Mouse (Mus musculus): ENCODE measurements around the gene Slc25a1. TPM values are rescaled to one million over a fixed set of nuclear protein-coding genes. Genes with fewer than 3 reads are reported as not detected.

Gene Slc25a1
- polyA plus RNA-seq, 1 experiment from 2014 or later, result 64.3 TPM

DNA sequence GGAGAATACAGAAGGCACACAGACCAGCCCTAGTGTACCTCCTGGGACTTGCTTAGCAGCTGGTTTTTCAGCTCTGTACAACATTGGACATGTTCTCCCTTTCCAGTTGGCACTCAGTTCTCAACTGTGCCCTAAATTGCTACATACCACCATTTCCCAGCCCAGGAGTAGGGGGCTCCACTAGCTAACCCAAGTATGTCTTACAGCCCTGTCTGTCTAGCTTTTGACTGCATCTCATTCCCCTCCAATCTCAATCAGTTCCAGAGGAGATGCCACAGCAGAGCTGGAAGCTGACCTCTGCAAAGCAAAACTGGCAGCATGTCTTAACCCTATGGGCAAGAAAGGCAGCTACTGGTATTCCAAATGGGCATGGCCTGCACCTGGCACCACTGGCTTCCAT lies 31.9 kb downstream of the Slc25a1 start:
- Histone ChIP-seq H3K9ac (ENCODE audit: low read length) (no peak overlapping the region), H3K4me3 (ENCODE audit: low read length) (no peak overlapping the region), H3K36me3 (ENCODE audit: control insufficient read depth, insufficient read depth, low read length) (peaks cover 14% of the 10 kb centered on the region), H3K4me2 (ENCODE audit: low read depth, low read length) (no peak overlapping the region), H3K27me3 (ENCODE audit: control insufficient read depth, insufficient read depth, low read depth, low read length) (no peaks in the 10 kb centered on the region; the same call in 1 of the 2 replicates), H3K9me3 (ENCODE audit: control insufficient read depth, low read length) (no peaks in the 10 kb centered on the region), H3K4me1 (replicated peaks; ENCODE audit: control insufficient read depth, insufficient read depth, low read length) (peaks cover 8% of the 10 kb centered on the region; the same call in 1 of the 2 replicates), H3K27ac (ENCODE audit: low read length) (no peak overlapping the region)
- no peak for ATAC-seq (ENCODE audit: low read depth)

- ATAC-seq (ENCODE audit: low read depth), result no peak
- Histone ChIP-seq H3K4me3 (ENCODE audit: low read length) (no peak within 1 kb of the TSS), H3K9ac (ENCODE audit: low read length) (no peak within 1 kb of the TSS), H3K9me3 (ENCODE audit: control insufficient read depth, low read length) (no peaks in the 10 kb centered on the region), H3K27ac (ENCODE audit: low read length) (no peak within 1 kb of the TSS), H3K27me3 (ENCODE audit: control insufficient read depth, insufficient read depth, low read depth, low read length) (no peaks in the 10 kb centered on the region; the same call in 1 of the 2 replicates), H3K4me1 (replicated peaks; ENCODE audit: control insufficient read depth, insufficient read depth, low read length) (peaks cover 18% of the 10 kb centered on the region), H3K4me2 (ENCODE audit: low read depth, low read length) (no peak within 1 kb of the TSS), H3K36me3 (ENCODE audit: control insufficient read depth, insufficient read depth, low read length) (no peaks in the 10 kb centered on the region)
- WGBS, result 65% methylated on average over 2 of the region's 2 CpGs
Observed at GRCm38 (mm10) chr16:17893923-17894322, 34.1 kb downstream of the Slc25a1 start, which contains the start of gene Tssk1. Gene Tssk1, plus strand, starts transcription at chr16:17894223.

GRCm38 (mm10) chr16:17892606-17893005 lies 35.4 kb downstream of the Slc25a1 start:
- no peak overlapping the region for H3K9ac ChIP-seq (ENCODE audit: low read length)
- no peaks in the 10 kb centered on the region for H3K9me3 ChIP-seq (ENCODE audit: control insufficient read depth, low read length)
- no peaks in the 10 kb centered on the region for H3K36me3 ChIP-seq (ENCODE audit: control insufficient read depth, insufficient read depth, low read length)
- ATAC-seq (ENCODE audit: low read depth), result no peak
- H3K27ac ChIP-seq (ENCODE audit: low read length), result no peak overlapping the region
- H3K4me1 ChIP-seq (replicated peaks; ENCODE audit: control insufficient read depth, insufficient read depth, low read length), result peaks cover 18% of the 10 kb centered on the region
- no peak overlapping the region for H3K4me2 ChIP-seq (ENCODE audit: low read depth, low read length)
- no peak overlapping the region for H3K4me3 ChIP-seq (ENCODE audit: low read length)
- WGBS, result 23% methylated on average over 3 of the region's 3 CpGs
- H3K27me3 ChIP-seq (ENCODE audit: control insufficient read depth, insufficient read depth, low read depth, low read length), result no peaks in the 10 kb centered on the region; the same call in 1 of the 2 replicates

- peak within 1 kb of the TSS; percentile 97 for H3K27ac ChIP-seq (ENCODE audit: low read length)
Observed at GRCm38 (mm10) chr16:17891567-17891959, 36.5 kb downstream of the Slc25a1 start, which contains the start of gene Gm20518. Gene Gm20518, minus strand, starts transcription at chr16:17891671.

GRCm38 (mm10) chr16:17890917-17891566 lies 37.0 kb downstream of the Slc25a1 start:
- H3K27me3 ChIP-seq (ENCODE audit: control insufficient read depth, insufficient read depth, low read depth, low read length), result no peaks in the 10 kb centered on the region; the same call in 1 of the 2 replicates
- peaks cover 18% of the 10 kb centered on the region for H3K4me1 ChIP-seq (replicated peaks; ENCODE audit: control insufficient read depth, insufficient read depth, low read length)
- H3K27ac ChIP-seq (ENCODE audit: low read length), result peak overlapping the region; percentile 97
- WGBS, result under 1% methylated on average over 43 of the region's 44 CpGs
- peak overlapping the region; percentile 72 for H3K4me3 ChIP-seq (ENCODE audit: low read length)
- no peaks in the 10 kb centered on the region for H3K9me3 ChIP-seq (ENCODE audit: control insufficient read depth, low read length)
- peak; percentile 60 for ATAC-seq (ENCODE audit: low read depth)
- H3K9ac ChIP-seq (ENCODE audit: low read length), result peak overlapping the region; percentile 100
- H3K36me3 ChIP-seq (ENCODE audit: control insufficient read depth, insufficient read depth, low read length), result no peaks in the 10 kb centered on the region
- peak overlapping the region; percentile 55 for H3K4me2 ChIP-seq (ENCODE audit: low read depth, low read length)

More at GRCm38 (mm10) chr16:17891567-17891959, 36.5 kb downstream of the Slc25a1 start, which contains the start of gene Gm20518:
- H3K27me3 ChIP-seq (ENCODE audit: control insufficient read depth, insufficient read depth, low read depth, low read length), result no peaks in the 10 kb centered on the region; the same call in 1 of the 2 replicates
- peaks cover 18% of the 10 kb centered on the region for H3K4me1 ChIP-seq (replicated peaks; ENCODE audit: control insufficient read depth, insufficient read depth, low read length)
- peak within 1 kb of the TSS; percentile 77 for H3K4me2 ChIP-seq (ENCODE audit: low read depth, low read length)
- WGBS, result 0% methylated on average over 34 of the region's 38 CpGs
- H3K9ac ChIP-seq (ENCODE audit: low read length), result peak within 1 kb of the TSS; percentile 100
- H3K4me3 ChIP-seq (ENCODE audit: low read length), result peak within 1 kb of the TSS; percentile 72
- H3K36me3 ChIP-seq (ENCODE audit: control insufficient read depth, insufficient read depth, low read length), result no peaks in the 10 kb centered on the region
- H3K9me3 ChIP-seq (ENCODE audit: control insufficient read depth, low read length), result no peaks in the 10 kb centered on the region
- peak; percentile 99 for ATAC-seq (ENCODE audit: low read depth)

DNA sequence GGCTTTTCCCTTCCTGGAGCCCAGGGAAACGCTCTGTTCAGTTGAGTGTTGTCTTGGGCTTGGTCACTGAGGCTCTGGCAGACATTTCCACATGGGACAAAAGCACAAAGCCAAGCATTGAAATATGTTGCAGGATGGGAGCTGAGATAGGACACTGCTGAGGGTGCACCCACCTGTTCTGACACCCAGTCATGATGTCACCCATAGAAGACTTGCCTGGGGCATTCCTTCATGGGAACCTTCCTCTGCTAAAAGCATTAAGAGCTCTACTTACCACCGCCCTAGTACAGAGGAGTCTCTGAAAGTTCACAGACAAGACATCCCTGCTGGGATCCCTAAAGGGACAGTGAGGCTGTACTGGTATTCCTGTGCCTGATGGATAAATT lies 37.7 kb downstream of the Slc25a1 start:
- no peaks in the 10 kb centered on the region for H3K9me3 ChIP-seq (ENCODE audit: control insufficient read depth, low read length)
- peak overlapping the region; percentile 55 for H3K4me2 ChIP-seq (ENCODE audit: low read depth, low read length)
- peaks cover 18% of the 10 kb centered on the region for H3K4me1 ChIP-seq (replicated peaks; ENCODE audit: control insufficient read depth, insufficient read depth, low read length)
- no peaks in the 10 kb centered on the region for H3K36me3 ChIP-seq (ENCODE audit: control insufficient read depth, insufficient read depth, low read length)
- ATAC-seq (ENCODE audit: low read depth), result no peak
- H3K4me3 ChIP-seq (ENCODE audit: low read length), result peak overlapping the region; percentile 72
- H3K27ac ChIP-seq (ENCODE audit: low read length), result no peak overlapping the region
- peak overlapping the region; percentile 100 for H3K9ac ChIP-seq (ENCODE audit: low read length)
- 25% methylated on average over 2 of the region's 2 CpGs for WGBS
- no peaks in the 10 kb centered on the region; the same call in 1 of the 2 replicates for H3K27me3 ChIP-seq (ENCODE audit: control insufficient read depth, insufficient read depth, low read depth, low read length)

- Histone ChIP-seq H3K9me3 (ENCODE audit: control insufficient read depth, low read length) (no peaks in the 10 kb centered on the region), H3K36me3 (ENCODE audit: control insufficient read depth, insufficient read depth, low read length) (no peaks in the 10 kb centered on the region), H3K27ac (ENCODE audit: low read length) (no peak overlapping the region), H3K27me3 (ENCODE audit: control insufficient read depth, insufficient read depth, low read depth, low read length) (no peaks in the 10 kb centered on the region), H3K4me3 (ENCODE audit: low read length) (peak overlapping the region; percentile 72), H3K9ac (ENCODE audit: low read length) (peak overlapping the region; percentile 100), H3K4me2 (ENCODE audit: low read depth, low read length) (peak overlapping the region; percentile 55), H3K4me1 (replicated peaks; ENCODE audit: control insufficient read depth, insufficient read depth, low read length) (peaks cover 18% of the 10 kb centered on the region)
- ATAC-seq (ENCODE audit: low read depth), result no peak
- WGBS, result 77% methylated on average over 6 of the region's 6 CpGs
Observed at GRCm38 (mm10) chr16:17889689-17890341, 38.2 kb downstream of the Slc25a1 start.

- H3K27me3 ChIP-seq (ENCODE audit: control insufficient read depth, insufficient read depth, low read depth, low read length), result no peaks in the 10 kb centered on the region
- H3K9ac ChIP-seq (ENCODE audit: low read length), result no peak overlapping the region
- no peaks in the 10 kb centered on the region for H3K9me3 ChIP-seq (ENCODE audit: control insufficient read depth, low read length)
- 0 out of 2 replicates have a peak, but pooled peaks cover 3% of the 10 kb centered on the region for H3K36me3 ChIP-seq (ENCODE audit: control insufficient read depth, insufficient read depth, low read length)
- 65% methylated on average over 6 of the region's 6 CpGs for WGBS
- H3K4me1 ChIP-seq (replicated peaks; ENCODE audit: control insufficient read depth, insufficient read depth, low read length), result peaks cover 4% of the 10 kb centered on the region; the same call in 1 of the 2 replicates
- no peak overlapping the region for H3K27ac ChIP-seq (ENCODE audit: low read length)
- H3K4me2 ChIP-seq (ENCODE audit: low read depth, low read length), result no peak overlapping the region
- ATAC-seq (ENCODE audit: low read depth), result no peak
- H3K4me3 ChIP-seq (ENCODE audit: low read length), result no peak overlapping the region
Observed at GRCm38 (mm10) chr16:17884116-17884515, 43.9 kb downstream of the Slc25a1 start.

GRCm38 (mm10) chr16:17882196-17882595 lies 45.8 kb downstream of the Slc25a1 start:
- 0 out of 2 replicates have a peak, but pooled peaks cover 3% of the 10 kb centered on the region for H3K36me3 ChIP-seq (ENCODE audit: control insufficient read depth, insufficient read depth, low read length)
- ATAC-seq (ENCODE audit: low read depth), result peak; percentile 49; the same call in 1 of the 2 replicates
- no peak overlapping the region for H3K4me3 ChIP-seq (ENCODE audit: low read length)
- H3K9me3 ChIP-seq (ENCODE audit: control insufficient read depth, low read length), result no peaks in the 10 kb centered on the region
- peaks cover 4% of the 10 kb centered on the region; the same call in 1 of the 2 replicates for H3K4me1 ChIP-seq (replicated peaks; ENCODE audit: control insufficient read depth, insufficient read depth, low read length)
- H3K4me2 ChIP-seq (ENCODE audit: low read depth, low read length), result no peak overlapping the region
- no peak overlapping the region for H3K27ac ChIP-seq (ENCODE audit: low read length)
- no peak overlapping the region for H3K9ac ChIP-seq (ENCODE audit: low read length)
- no peaks in the 10 kb centered on the region for H3K27me3 ChIP-seq (ENCODE audit: control insufficient read depth, insufficient read depth, low read depth, low read length)

Data from lung, embryonic 16.5 days (tissue).